Mouse (Mus musculus): ENCODE measurements at regions not wholly inside any gene's neighbourhood (a gene's known extent, or its start where the extent isn't known, plus 50 kb on each side); places are given as distances from the start of the nearest gene placed in this dataset.

GRCm38 (mm10) chr12:54280001-54280400 is 76.3 kb upstream of the Egln3 start:
- no peak for TF ChIP-seq CTCF (IDR thresholded peaks at IDR 0.05; ENCODE audit: low read depth)
- no peak for TF ChIP-seq EP300 (IDR thresholded peaks at IDR 0.05; ENCODE audit: low read depth)
